Mouse (Mus musculus) adrenal gland, postnatal 14 days (tissue): Measurements from ENCODE around the gene Pigg. TPM values are rescaled to one million over a fixed set of nuclear protein-coding genes. Genes with fewer than 3 reads are reported as not detected.

Source experiments
- total RNA-seq: library from RNA; stranded (reverse); gene quantifications from 2 replicates; pipeline ENCODE4 v1.2.3, GENCODE M21; 2021

Gene Pigg
- total RNA-seq, 1 experiment from 2014 or later, result 9.7 TPM

Other genes with a start within 250 kb of the Pigg start
- 22.7 and 27.9 TPM in 2 replicates for gene Mtf2, start 246.9 kb upstream of the Pigg start, total RNA-seq
- 86.5 and 90.7 TPM in 2 replicates for gene Tmed5, start 180.0 kb upstream of the Pigg start, total RNA-seq
- gene Ccdc18, start 179.7 kb upstream of the Pigg start, total RNA-seq, result 2.3 and 2.6 TPM in 2 replicates
- gene Dr1, start 43.7 kb upstream of the Pigg start, total RNA-seq, result 29.9 and 33.0 TPM in 2 replicates
- 0.19 and 0.37 TPM in 2 replicates for gene Gm42517, start 55.3 kb downstream of the Pigg start, total RNA-seq
- not detected in 2 replicates for gene Pde6b, start 75.8 kb downstream of the Pigg start, total RNA-seq
- 964 and 993 TPM in 2 replicates for gene Atp5k, start 121.8 kb downstream of the Pigg start, total RNA-seq
- 0.89 and 1.4 TPM in 2 replicates for gene Mfsd7a, start 136.3 kb downstream of the Pigg start, total RNA-seq
- 41.7 and 42.5 TPM in 2 replicates for gene Pcgf3, start 148.6 kb downstream of the Pigg start, total RNA-seq
- 3.9 and 8.3 TPM in 2 replicates for gene Cplx1, start 237.4 kb downstream of the Pigg start, total RNA-seq